Mouse (Mus musculus): ENCODE measurements at regions not wholly inside any gene's neighbourhood (a gene's known extent, or its start where the extent isn't known, plus 50 kb on each side); places are given as distances from the start of the nearest gene placed in this dataset.

- DNase-seq (ENCODE audit: low spot score in 2 of 2): no peak
These were observed 132.6 kb upstream of the Jade1 start for GRCm38 (mm10) chr3:41422615-41423579.

- DNase-seq (ENCODE audit: low spot score in 2 of 2): no peak
These were observed 141.8 kb upstream of the Jade1 start for GRCm38 (mm10) chr3:41413771-41414170.

GRCm38 (mm10) chr3:41412698-41413097 is 142.8 kb upstream of the Jade1 start:
- no peak for DNase-seq (ENCODE audit: low spot score in 2 of 2)

DNA sequence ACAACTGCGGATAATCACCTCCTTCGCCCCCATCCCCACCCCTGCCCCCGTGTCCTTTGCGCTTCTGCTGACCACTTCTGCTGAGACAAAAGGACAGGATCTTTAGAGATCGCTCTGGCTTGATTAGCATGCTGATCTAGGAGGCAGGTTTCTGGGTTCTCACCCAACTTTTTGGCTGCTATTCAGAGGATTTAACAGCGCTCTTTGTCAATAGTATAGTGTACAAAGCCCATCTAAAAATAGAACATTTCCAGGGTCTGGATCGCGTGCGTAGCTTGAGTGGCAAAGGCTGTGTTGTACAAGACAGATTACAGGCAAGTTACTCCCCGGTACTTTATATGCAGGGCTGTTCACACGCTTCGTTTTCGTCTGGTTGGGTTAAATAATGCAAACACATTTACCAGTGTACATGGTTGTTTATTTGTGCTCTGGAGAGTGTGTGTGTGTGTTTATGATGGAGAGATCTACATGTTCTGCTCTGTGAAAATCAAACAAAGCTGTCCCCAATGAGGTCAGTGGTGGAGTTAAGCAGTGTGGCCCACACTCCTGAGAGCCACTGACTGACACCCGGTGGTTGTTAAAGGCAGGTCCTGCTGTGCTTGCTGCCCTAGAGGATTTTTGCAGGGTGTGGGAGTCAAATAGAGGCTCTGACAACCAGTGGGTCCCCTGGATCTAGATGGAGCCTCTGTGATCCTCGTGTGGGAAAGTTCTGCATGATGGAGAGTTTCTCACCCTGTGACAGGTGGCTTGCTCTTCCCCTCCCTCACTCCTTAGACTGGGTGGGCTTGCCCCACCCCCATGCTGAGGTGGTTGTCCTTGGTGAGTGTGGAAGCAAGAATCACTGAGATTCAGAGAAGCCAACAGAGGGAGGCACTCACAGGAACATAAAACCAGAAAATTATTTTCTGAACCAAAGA is 146.5 kb upstream of the Jade1 start:
- no peak for DNase-seq (ENCODE audit: low spot score in 2 of 2)

DNA sequence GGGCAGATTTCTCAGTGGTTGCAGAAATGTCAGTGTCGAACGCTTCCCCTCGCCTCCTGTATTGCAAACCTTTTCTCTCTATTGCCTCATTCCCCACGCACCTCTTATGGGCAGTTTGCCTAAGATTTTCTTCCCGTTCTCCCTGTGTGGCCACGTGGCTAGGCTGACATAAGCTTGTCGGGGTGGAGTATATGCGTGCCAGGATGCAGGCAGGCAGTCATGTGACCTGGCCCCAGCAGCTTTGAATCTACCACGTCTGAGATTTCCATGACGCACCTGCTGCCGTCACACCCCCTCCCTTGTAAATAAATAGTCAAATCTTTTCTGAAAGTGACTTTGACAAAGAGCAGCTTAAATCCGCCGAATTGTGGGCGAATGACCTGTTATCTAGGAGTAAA is 147.1 kb upstream of the Jade1 start:
- DNase-seq (ENCODE audit: low spot score in 2 of 2): peak; percentile 10 to 26

DNA sequence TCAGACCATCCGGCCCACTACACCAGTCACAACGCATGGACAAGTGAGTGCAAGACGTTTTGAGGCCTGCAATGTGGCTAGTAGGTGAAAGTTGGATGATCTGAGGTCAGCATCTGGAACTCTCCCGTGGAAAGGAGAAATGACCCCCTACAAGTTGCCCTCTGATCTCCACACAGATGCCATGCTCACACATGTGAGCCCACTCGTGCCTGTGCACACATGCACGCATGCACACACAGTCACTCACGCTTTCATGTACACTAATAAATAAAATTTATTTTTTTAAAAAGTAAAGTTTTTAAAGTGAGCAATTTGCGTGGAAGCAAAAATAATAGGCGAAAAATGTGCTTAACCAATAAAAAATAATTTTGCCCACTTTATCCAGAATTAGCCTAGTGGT is 147.5 kb upstream of the Jade1 start:
- DNase-seq (ENCODE audit: low spot score in 2 of 2): no peak

- DNase-seq (ENCODE audit: low spot score in 2 of 2): no peak
These were observed 148.0 kb upstream of the Jade1 start for GRCm38 (mm10) chr3:41407520-41407919.

DNA sequence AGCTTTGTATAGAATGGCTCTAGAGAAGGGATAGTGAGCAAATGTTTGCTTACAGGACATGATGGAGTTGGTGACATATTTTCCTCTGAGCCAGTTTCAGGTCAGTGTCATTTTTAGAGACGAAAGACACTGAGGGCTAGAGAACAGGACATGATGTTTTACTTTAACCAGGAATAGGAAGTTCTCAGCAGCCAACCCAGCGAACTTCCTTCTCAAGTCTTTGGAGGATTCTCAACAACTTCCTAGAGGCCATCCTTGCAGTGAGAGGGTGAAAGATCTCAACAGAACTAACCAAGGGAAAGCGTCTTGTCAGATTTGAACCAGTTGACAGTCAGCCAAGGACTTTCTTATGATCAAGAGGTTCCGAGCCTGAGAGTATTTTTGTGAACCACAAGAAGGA is 153.7 kb upstream of the Jade1 start:
- no peak for DNase-seq (ENCODE audit: low spot score in 2 of 2)

GRCm38 (mm10) chr3:41389868-41390267 is 165.7 kb upstream of the Jade1 start:
- DNase-seq (ENCODE audit: low spot score in 2 of 2): no peak

GRCm38 (mm10) chr3:41387469-41388212 is 167.9 kb upstream of the Jade1 start:
- no peak for DNase-seq (ENCODE audit: low spot score in 2 of 2)

DNA sequence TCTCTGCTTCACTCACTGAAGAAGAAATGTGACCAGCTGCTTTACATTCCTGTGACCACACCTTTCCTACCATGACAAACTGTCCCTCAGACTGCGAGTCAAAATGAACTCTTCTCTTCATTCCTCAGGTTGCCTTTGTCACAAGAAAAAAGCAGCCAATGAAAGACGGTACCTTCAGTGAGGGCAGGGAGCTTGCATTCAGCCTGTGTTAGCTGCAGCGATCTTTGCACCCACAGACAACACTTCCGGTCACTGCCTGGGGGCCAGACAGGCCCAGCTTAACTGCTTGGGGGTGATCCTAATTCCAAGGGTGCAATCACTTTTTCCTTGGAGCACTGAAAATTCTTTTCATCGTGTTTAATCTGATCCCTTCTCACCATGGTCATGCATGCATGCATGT is 169.2 kb upstream of the Jade1 start:
- DNase-seq (ENCODE audit: low spot score in 2 of 2): no peak

- DNase-seq (ENCODE audit: low spot score in 2 of 2): no peak
These were observed 171.1 kb upstream of the Jade1 start for GRCm38 (mm10) chr3:41384410-41384809.

DNA sequence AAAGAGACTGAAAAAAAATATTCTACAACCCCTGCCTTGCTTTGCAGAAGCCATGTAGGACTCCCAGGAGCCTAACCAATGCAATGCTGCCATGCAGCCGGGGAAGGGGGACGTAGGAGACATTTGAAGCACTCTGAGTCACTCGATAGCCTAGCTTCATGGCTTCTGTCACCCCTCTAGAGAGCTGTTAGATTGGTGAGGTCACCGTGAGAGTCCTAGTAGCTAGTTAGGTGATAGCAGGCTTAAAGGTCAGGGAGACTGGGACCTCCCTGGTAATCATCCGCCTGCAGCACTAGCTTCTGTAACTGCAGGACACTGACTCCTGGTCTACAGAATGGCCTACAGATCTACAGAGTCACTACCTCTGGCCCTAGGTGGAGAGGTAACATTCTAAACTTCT is 177.0 kb upstream of the Jade1 start:
- DNase-seq (ENCODE audit: low spot score in 2 of 2): no peak

DNA sequence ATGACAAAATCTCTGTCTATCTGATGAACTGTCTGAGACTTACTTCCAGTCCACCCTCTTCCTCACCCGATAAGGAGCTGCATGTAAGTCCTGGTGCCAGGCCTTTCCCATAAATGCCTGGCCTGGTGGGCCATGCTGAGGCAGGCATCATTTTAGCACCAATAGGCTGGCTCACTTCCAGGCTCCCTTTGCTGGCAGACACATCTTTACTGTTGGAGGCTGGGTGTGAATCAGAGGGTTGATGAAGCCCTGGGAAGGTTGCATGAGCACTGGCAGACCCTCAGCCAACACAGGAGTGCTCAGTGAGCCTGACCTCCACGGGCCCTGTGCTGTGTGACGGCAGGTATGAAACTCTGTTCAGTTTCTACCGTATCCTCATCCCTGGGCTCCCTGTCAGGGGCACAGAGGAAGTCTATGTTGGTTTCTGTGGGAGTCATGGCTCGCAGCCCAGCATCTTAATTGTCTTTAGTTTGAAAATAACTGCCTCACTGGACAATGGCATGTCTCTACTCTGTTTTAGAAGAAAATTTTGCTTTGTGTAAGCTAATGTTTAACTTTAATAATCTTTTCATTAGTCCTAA is 177.6 kb upstream of the Jade1 start:
- DNase-seq (ENCODE audit: low spot score in 2 of 2): no peak

GRCm38 (mm10) chr3:41376848-41377582 is 178.5 kb upstream of the Jade1 start:
- no peak for DNase-seq (ENCODE audit: low spot score in 2 of 2)

GRCm38 (mm10) chr3:41375230-41375930 is 180.2 kb upstream of the Jade1 start:
- peak in 1 of 2 experiments; percentile 15 for DNase-seq (ENCODE audit: low spot score in 2 of 2)

- DNase-seq (ENCODE audit: low spot score in 2 of 2): no peak
These were observed 182.3 kb upstream of the Jade1 start for GRCm38 (mm10) chr3:41373198-41373597.

DNA sequence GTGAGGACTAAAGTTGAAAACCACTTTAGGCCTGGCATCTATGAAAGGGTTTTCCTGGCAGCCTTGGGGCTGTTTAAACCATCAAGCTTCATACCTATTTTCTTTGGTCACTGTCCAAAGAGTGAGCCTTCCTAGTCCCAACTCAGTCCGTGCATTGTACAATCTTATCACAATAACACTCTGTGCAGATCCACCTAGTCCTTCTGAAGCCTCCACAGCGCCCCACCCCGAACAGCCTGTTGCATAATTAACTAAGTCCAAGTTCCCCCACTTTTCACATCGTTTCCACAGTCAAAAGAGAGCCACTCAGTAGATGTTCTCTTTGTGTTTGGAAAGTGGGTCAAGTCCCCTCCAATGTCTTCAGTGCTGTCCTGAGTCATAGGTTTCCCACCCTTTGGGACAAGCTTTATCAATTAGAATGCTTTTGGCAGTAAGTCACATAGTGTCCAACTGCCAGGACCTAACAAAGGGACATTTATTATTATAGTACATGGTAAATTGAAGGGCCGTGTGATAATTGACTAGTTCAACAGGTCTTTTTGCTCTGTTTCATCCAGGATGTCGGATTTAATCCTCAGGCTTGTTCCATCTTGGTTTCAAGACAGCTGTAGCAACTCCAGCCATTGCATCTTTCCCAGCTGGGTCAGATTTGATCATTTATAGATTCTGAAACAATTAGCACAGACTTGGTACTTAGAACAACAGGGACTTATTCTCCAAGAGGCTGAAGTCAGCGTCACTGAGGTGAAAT is 187.0 kb upstream of the Jade1 start:
- DNase-seq (ENCODE audit: low spot score in 2 of 2): no peak

DNA sequence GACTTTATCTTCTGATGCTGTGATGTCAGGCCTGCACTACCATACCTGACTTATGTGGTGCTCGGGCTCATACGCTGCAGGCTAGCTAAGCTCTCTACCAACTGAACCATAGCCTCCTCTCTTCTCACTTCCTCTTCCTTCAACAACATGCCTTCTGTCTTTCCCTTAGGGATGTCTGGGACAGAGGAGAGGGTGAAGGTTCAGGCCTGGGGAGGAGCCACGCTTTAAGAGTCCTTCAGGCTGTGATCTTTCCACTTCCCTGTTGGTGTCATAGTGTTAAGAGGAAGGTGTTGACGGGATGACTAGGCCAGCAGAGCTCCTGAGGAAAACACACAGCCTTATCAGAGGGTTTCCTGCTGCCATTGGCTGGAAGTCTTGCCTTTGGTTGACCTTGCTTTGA is 188.8 kb upstream of the Jade1 start:
- no peak for DNase-seq (ENCODE audit: low spot score in 2 of 2)
